Mouse (Mus musculus) heart, embryonic 12.5 days (tissue): Measurements from ENCODE around the gene Morn5. TPM values are rescaled to one million over a fixed set of nuclear protein-coding genes. Genes with fewer than 3 reads are reported as not detected.
A peak's percentile ranks its signal among the peaks of the same experiment; 100 is the strongest.

ENCODE experiments used
- ATAC-seq: fragments of 200-750 bp; cut with Nextera tagmentation; 2 replicates; pipeline ENCODE4 v1.8.0; 2017; ENCODE audit warnings: moderate TSS enrichment, moderate library complexity; ENCODE audit not compliant: insufficient number of reproducible peaks, low FRiP score
- H3K27ac ChIP-seq: fragments of 300-500 bp; sonication (generic); 2 replicates; pipeline ENCODE4 v1.5.1; 2016; ENCODE audit warnings: mild to moderate bottlenecking, moderate library complexity; ENCODE audit not compliant: poor library complexity, severe bottlenecking
- H3K27me3 ChIP-seq: fragments of 300-500 bp; sonication (generic); replicated peaks from 2 replicates; pipeline ENCODE4 v1.6.1; 2016; ENCODE audit warnings: mild to moderate bottlenecking, moderate library complexity
- H3K36me3 ChIP-seq: fragments of 300-500 bp; sonication (generic); 2 replicates; pipeline ENCODE4 v1.6.1; 2016; ENCODE audit warnings: mild to moderate bottlenecking, moderate library complexity
- H3K4me1 ChIP-seq: fragments of 300-500 bp; sonication (generic); replicated peaks from 2 replicates; pipeline ENCODE4 v1.6.1; 2016; ENCODE audit warnings: mild to moderate bottlenecking
- H3K4me2 ChIP-seq: fragments of 300-500 bp; sonication (generic); 2 replicates; pipeline ENCODE4 v1.6.1; 2016; ENCODE audit warnings: mild to moderate bottlenecking, moderate library complexity
- H3K4me3 ChIP-seq: fragments of 300-500 bp; sonication (generic); 2 replicates; pipeline ENCODE4 v1.5.1; 2016; ENCODE audit warnings: mild to moderate bottlenecking
- H3K9ac ChIP-seq: fragments of 300-500 bp; sonication (generic); 2 replicates; pipeline ENCODE4 v1.6.1; 2016; ENCODE audit warnings: mild to moderate bottlenecking, moderate library complexity
- H3K9me3 ChIP-seq: fragments of 300-500 bp; sonication (generic); replicated peaks from 2 replicates; pipeline ENCODE4 v1.6.1; 2016; ENCODE audit warnings: mild to moderate bottlenecking, moderate library complexity
- WGBS: fragments of 180-500 bp; shearing (Covaris S2); methylation state at CpG from one replicate; pipeline ENCODE4 v1.1.7; 2016; 5-methylcytosine and 5-hydroxymethylcytosine counted together
- polyA plus RNA-seq: library from polyadenylated mRNA; unstranded; fragments of >200 nt; fragmentation: Nextera tagmentation; extraction: Ambion mirVana; gene quantifications from 2 replicates; pipeline ENCODE4 v1.2.1, GENCODE M21; 2016

Morn5 gene
- polyA plus RNA-seq, 1 experiment from 2014 or later: not detected

- no peak overlapping the region for H3K27ac ChIP-seq
- no peak overlapping the region for H3K4me3 ChIP-seq
- no peak overlapping the region for H3K4me2 ChIP-seq
- H3K9me3 ChIP-seq: peaks cover 11% of the 10 kb centered on the region; the same call in 1 of the 2 replicates
- no peaks in the 10 kb centered on the region for H3K27me3 ChIP-seq
- ATAC-seq: no peak
- 68% methylated on average over 7 of the region's 7 CpGs for WGBS
- H3K9ac ChIP-seq: no peak overlapping the region
- peaks cover 5% of the 10 kb centered on the region; the same call in 1 of the 2 replicates for H3K4me1 ChIP-seq
- H3K36me3 ChIP-seq: peaks cover 32% of the 10 kb centered on the region
These were observed 15.3 kb upstream of the Morn5 start for GRCm38 (mm10) chr2:36033966-36034365.

DNA sequence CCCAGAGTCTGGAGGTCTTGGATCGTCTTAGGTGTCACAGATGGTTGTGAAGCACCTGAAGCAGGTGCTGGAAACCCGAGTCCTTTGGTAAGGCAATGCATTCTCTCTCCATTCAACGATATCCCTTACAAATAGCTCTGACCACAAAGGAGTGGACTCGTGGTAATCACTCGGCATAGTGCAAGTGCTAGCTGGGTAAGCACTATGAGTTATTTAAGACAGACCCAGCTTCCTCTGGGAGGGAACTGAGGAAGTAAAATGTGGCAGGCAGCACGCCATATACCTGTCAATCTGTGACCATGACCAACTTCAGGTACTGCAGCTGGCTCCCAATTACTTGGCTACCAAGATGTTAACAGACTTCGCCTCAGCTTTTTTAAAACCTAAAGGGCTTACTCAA, 14.4 kb upstream of the Morn5 start:
- 87% methylated on average over 7 of the region's 7 CpGs for WGBS

DNA sequence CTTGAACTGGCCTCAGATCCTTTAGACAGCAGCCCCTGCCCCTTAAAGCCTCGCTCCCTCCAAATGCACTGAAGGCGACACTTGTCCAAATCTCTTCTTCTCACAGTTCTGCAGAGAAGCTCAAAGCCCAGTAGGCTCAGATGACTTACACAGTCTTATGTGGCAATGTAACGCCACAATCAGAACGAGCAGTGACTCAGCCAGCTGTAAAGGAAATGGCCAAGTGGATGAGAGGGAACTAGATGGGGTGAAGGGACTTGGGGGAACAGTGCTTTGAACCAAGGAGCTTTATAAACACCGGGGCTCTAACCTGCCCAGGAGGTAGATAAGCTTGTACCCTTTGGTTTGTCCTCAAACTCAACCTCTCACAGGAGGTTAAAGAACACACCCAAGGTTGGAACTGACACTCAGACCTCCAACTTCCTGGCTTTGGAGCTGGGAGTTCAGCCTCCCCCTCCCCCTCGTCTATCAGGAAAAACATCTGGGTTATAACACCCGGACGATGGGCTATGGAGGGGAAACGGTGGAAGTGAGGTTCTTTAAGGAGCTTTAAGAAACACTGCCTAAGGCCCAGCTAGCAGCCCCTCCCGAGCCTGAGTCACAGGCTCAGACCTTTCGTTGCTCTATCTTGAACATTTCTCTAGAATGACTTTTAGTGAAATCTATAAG, 13.7 kb upstream of the Morn5 start:
- WGBS: 54% methylated on average over 11 of the region's 11 CpGs
- Histone ChIP-seq H3K27me3 (no peaks in the 10 kb centered on the region), H3K4me1 (peaks cover 15% of the 10 kb centered on the region), H3K4me3 (no peak overlapping the region), H3K9me3 (peaks cover 11% of the 10 kb centered on the region; the same call in 1 of the 2 replicates), H3K4me2 (no peak overlapping the region), H3K36me3 (peaks cover 43% of the 10 kb centered on the region), H3K9ac (no peak overlapping the region), H3K27ac (no peak overlapping the region)
- no peak for ATAC-seq

More for the DNA sequence above, 14.4 kb upstream of the Morn5 start:
- Histone ChIP-seq H3K4me3 (no peak overlapping the region), H3K27ac (no peak overlapping the region), H3K9me3 (peaks cover 11% of the 10 kb centered on the region; the same call in 1 of the 2 replicates), H3K27me3 (no peaks in the 10 kb centered on the region), H3K9ac (no peak overlapping the region), H3K36me3 (peaks cover 39% of the 10 kb centered on the region), H3K4me2 (no peak overlapping the region), H3K4me1 (peaks cover 14% of the 10 kb centered on the region)
- no peak for ATAC-seq

GRCm38 (mm10) chr2:36039297-36039985, 9.8 kb upstream of the Morn5 start:
- WGBS: 63% methylated on average over 7 of the region's 7 CpGs
- H3K9ac ChIP-seq: no peak overlapping the region
- H3K9me3 ChIP-seq: no peaks in the 10 kb centered on the region
- H3K27ac ChIP-seq: no peak overlapping the region
- H3K4me1 ChIP-seq: peaks cover 27% of the 10 kb centered on the region
- no peak overlapping the region for H3K4me3 ChIP-seq
- no peak overlapping the region for H3K4me2 ChIP-seq
- no peaks in the 10 kb centered on the region for H3K27me3 ChIP-seq
- no peak for ATAC-seq
- peaks cover 64% of the 10 kb centered on the region for H3K36me3 ChIP-seq

DNA sequence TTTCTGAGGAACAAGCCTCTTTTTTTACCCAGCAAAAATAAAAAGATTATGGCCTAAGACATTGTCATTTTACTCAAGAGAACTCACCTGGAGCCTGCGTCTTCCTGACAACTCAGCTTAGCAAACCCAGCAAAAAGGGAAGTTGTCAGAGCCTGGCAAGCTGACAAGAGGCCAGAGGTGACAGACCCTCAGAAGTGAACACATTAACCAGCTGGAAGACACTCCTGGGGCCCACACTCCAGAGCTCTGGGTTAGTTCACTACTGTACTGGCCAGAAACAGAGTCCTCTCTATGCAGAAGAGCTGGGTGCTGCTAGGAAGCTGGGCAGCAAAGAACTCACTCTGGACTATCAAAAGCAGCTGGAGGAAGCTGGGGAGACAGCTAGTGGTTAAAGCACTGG, 8.4 kb upstream of the Morn5 start:
- H3K36me3 ChIP-seq: peaks cover 60% of the 10 kb centered on the region
- no peak for ATAC-seq
- no peak overlapping the region for H3K27ac ChIP-seq
- H3K9ac ChIP-seq: peak overlapping the region; percentile 39; the same call in 1 of the 2 replicates
- H3K4me2 ChIP-seq: no peak overlapping the region
- WGBS: 53% methylated on average over 1 of the region's 1 CpGs
- peaks cover 27% of the 10 kb centered on the region for H3K4me1 ChIP-seq
- no peaks in the 10 kb centered on the region for H3K27me3 ChIP-seq
- H3K9me3 ChIP-seq: no peaks in the 10 kb centered on the region
- no peak overlapping the region for H3K4me3 ChIP-seq

DNA sequence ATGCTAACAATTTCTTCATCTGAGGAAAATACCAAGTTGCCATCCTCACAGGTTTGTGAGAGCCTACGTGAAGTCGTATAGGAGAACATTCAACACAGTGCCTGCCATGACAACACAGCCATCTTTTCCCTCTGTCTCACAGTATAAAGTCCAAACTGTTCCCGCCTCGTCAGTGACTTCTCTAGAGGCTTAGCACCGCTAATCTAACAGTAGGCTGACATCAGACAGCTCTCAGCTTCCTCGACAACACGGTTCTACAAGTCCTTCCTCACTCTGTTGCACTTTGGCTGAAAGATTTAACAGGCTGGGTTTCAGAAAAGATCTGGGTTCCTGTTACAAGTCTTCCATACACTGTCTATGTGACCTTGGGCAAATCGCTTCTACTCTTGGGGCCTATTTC, 1.1 kb upstream of the Morn5 start:
- ATAC-seq: no peak
- H3K27ac ChIP-seq: peak overlapping the region; percentile 67
- no peaks in the 10 kb centered on the region for H3K9me3 ChIP-seq
- 46% methylated on average over 8 of the region's 8 CpGs for WGBS
- peaks cover 17% of the 10 kb centered on the region for H3K4me1 ChIP-seq
- H3K9ac ChIP-seq: peak overlapping the region; percentile 89
- no peaks in the 10 kb centered on the region for H3K27me3 ChIP-seq
- H3K4me3 ChIP-seq: peak overlapping the region; percentile 89
- peaks cover 26% of the 10 kb centered on the region for H3K36me3 ChIP-seq
- peak overlapping the region; percentile 75 for H3K4me2 ChIP-seq

- peak overlapping the region; percentile 89 for H3K4me3 ChIP-seq
- H3K36me3 ChIP-seq: peaks cover 12% of the 10 kb centered on the region; the same call in 1 of the 2 replicates
- no peaks in the 10 kb centered on the region for H3K9me3 ChIP-seq
- 0 out of 2 replicates have a peak, but pooled peaks have one; percentile 6 for ATAC-seq
- no peaks in the 10 kb centered on the region for H3K27me3 ChIP-seq
- WGBS: 46% methylated on average over 10 of the region's 10 CpGs
- H3K27ac ChIP-seq: no peak overlapping the region
- peak overlapping the region; percentile 75 for H3K4me2 ChIP-seq
- peaks cover 17% of the 10 kb centered on the region for H3K4me1 ChIP-seq
- H3K9ac ChIP-seq: no peak overlapping the region
These were observed 303 bp downstream of the Morn5 start for GRCm38 (mm10) chr2:36049567-36049954.

- no peak overlapping the region for H3K27ac ChIP-seq
- WGBS: 51% methylated on average over 3 of the region's 3 CpGs
- no peak for ATAC-seq
These were observed 4.0 kb downstream of the Morn5 start for GRCm38 (mm10) chr2:36053249-36053648.

DNA sequence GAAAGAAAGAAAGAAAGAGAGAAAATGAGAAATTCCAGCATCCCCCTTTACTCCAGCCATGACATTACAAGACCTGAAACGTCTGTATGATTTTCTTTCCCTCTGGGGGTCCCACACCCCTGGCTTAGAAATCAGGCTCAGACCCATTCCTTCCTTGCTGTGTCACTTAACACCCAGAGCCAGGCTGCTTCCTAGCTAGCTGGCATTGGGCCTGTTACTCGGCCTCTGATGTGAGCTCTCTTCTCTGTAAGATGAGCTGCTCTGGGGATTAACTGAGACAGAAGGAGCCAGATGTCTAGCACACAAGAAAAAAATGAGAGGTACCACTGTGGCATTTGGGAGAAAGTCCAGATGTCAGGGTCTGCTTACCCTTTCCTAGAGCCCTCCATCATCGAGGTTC, 7.0 kb downstream of the Morn5 start:
- Histone ChIP-seq H3K4me2 (no peak overlapping the region), H3K27me3 (peaks cover 13% of the 10 kb centered on the region), H3K4me3 (no peak overlapping the region), H3K36me3 (no peaks in the 10 kb centered on the region), H3K9me3 (no peaks in the 10 kb centered on the region), H3K27ac (no peak overlapping the region), H3K4me1 (no peaks in the 10 kb centered on the region), H3K9ac (no peak overlapping the region)
- WGBS: 42% methylated on average over 3 of the region's 3 CpGs
- ATAC-seq: no peak

More at GRCm38 (mm10) chr2:36053249-36053648, 4.0 kb downstream of the Morn5 start:
- no peak overlapping the region for H3K4me2 ChIP-seq
- H3K4me1 ChIP-seq: peaks cover 5% of the 10 kb centered on the region
- no peaks in the 10 kb centered on the region for H3K9me3 ChIP-seq
- H3K36me3 ChIP-seq: no peaks in the 10 kb centered on the region
- H3K27me3 ChIP-seq: peaks cover 10% of the 10 kb centered on the region
- no peak overlapping the region for H3K9ac ChIP-seq
- no peak overlapping the region for H3K4me3 ChIP-seq

DNA sequence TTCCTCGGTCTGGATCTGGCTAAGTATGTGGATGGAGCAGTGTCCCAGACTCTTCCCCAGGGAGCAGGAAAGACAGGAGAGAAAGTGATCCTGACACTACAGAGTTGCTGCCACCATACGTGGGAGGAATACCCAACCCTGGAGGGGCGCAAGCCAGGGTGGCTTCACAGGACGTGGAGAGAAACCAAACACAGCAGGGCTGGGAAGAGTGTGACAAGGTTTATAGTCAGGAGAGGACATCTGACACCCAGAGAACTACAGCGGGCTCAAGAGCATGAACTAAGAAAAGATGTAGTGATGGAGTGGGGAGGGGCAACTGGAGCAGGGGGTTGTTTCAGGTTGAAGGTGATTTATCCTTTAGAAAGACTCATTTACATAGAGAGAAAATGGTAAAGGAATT, 12.2 kb downstream of the Morn5 start:
- 57% methylated on average over 5 of the region's 5 CpGs for WGBS
- no peak overlapping the region for H3K4me2 ChIP-seq
- ATAC-seq: no peak
- no peaks in the 10 kb centered on the region for H3K4me1 ChIP-seq
- no peak overlapping the region for H3K27ac ChIP-seq
- no peak overlapping the region for H3K9ac ChIP-seq
- no peak overlapping the region for H3K4me3 ChIP-seq
- no peaks in the 10 kb centered on the region for H3K9me3 ChIP-seq
- H3K27me3 ChIP-seq: peaks cover 11% of the 10 kb centered on the region; the same call in 1 of the 2 replicates
- H3K36me3 ChIP-seq: no peaks in the 10 kb centered on the region

- Histone ChIP-seq H3K4me1 (no peaks in the 10 kb centered on the region), H3K4me2 (no peak overlapping the region), H3K27me3 (peaks cover 21% of the 10 kb centered on the region; the same call in 1 of the 2 replicates), H3K36me3 (no peaks in the 10 kb centered on the region), H3K9me3 (no peaks in the 10 kb centered on the region), H3K9ac (no peak overlapping the region), H3K4me3 (no peak overlapping the region), H3K27ac (no peak overlapping the region)
- ATAC-seq: no peak
- 54% methylated on average over 9 of the region's 9 CpGs for WGBS
These were observed 17.9 kb downstream of the Morn5 start for GRCm38 (mm10) chr2:36067132-36067531.
